Mouse (Mus musculus): ENCODE data around the gene Eif4e2.
A peak's percentile ranks its signal among the peaks of the same experiment; 100 is the strongest.

Eif4e2 gene

GRCm38 (mm10) chr1:87264134-87265006 is 50.7 kb downstream of the Eif4e2 start, which contains the start of gene Efhd1:
TSS of gene Efhd1 (plus strand) at chr1:87264363.
- peak; percentile 35 for DNase-seq

GRCm38 (mm10) chr1:87265200-87265599 is 51.5 kb downstream of the Eif4e2 start:
- no peak for DNase-seq

GRCm38 (mm10) chr1:87266296-87267090 is 52.8 kb downstream of the Eif4e2 start:
- DNase-seq, result no peak

- no peak for DNase-seq
Measured at GRCm38 (mm10) chr1:87270204-87270603, 56.5 kb downstream of the Eif4e2 start.

GRCm38 (mm10) chr1:87270641-87271467 is 57.1 kb downstream of the Eif4e2 start:
- no peak for DNase-seq

- DNase-seq, result no peak
Measured at GRCm38 (mm10) chr1:87271596-87271995, 57.9 kb downstream of the Eif4e2 start.

- DNase-seq, result no peak
Measured at GRCm38 (mm10) chr1:87272462-87272861, 58.7 kb downstream of the Eif4e2 start.

- DNase-seq, result no peak
Measured at GRCm38 (mm10) chr1:87273514-87273942, 59.8 kb downstream of the Eif4e2 start.

GRCm38 (mm10) chr1:87274134-87274533 is 60.4 kb downstream of the Eif4e2 start:
- no peak for DNase-seq

GRCm38 (mm10) chr1:87275151-87275550 is 61.4 kb downstream of the Eif4e2 start:
- no peak for DNase-seq

GRCm38 (mm10) chr1:87276056-87276455 is 62.3 kb downstream of the Eif4e2 start:
- no peak for DNase-seq

- no peak for DNase-seq
Measured at GRCm38 (mm10) chr1:87280281-87280680, 66.6 kb downstream of the Eif4e2 start.

GRCm38 (mm10) chr1:87281599-87282412 is 68.1 kb downstream of the Eif4e2 start:
- DNase-seq, result no peak

GRCm38 (mm10) chr1:87282413-87282788 is 68.7 kb downstream of the Eif4e2 start:
- DNase-seq, result no peak

GRCm38 (mm10) chr1:87283410-87283960 is 69.8 kb downstream of the Eif4e2 start:
- DNase-seq, result no peak

GRCm38 (mm10) chr1:87287105-87287504 is 73.4 kb downstream of the Eif4e2 start:
- DNase-seq, result no peak

Data from thymus, postnatal 4 days (tissue).